Mouse (Mus musculus) thymus, postnatal 36 days (tissue): ENCODE measurements at regions not wholly inside any gene's neighbourhood (a gene's known extent, or its start where the extent isn't known, plus 50 kb on each side); places are given as distances from the start of the nearest gene placed in this dataset.

Experiments used
- DNase-seq, 2 experiments: peaks; one replicate each; pipeline ENCODE4 v3.0.0; 2022; ENCODE audit warnings: mixed read lengths in 2 of 2

- DNase-seq: no peak
These were observed 167.6 kb upstream of the Tyw5 start for GRCm38 (mm10) chr1:57574530-57574929.

- no peak for DNase-seq
These were observed 169.3 kb upstream of the Tyw5 start for GRCm38 (mm10) chr1:57576066-57576753.

- no peak for DNase-seq
These were observed 172.2 kb upstream of the Tyw5 start for GRCm38 (mm10) chr1:57579086-57579485.

- DNase-seq: no peak
These were observed 180.0 kb upstream of the Spats2l start for GRCm38 (mm10) chr1:57593707-57594589.

- no peak for DNase-seq
These were observed 179.1 kb upstream of the Spats2l start for GRCm38 (mm10) chr1:57594815-57595214.

- peak in 1 of 2 experiments; percentile 14 for DNase-seq
These were observed 173.0 kb upstream of the Spats2l start for GRCm38 (mm10) chr1:57600951-57601350.

- no peak for DNase-seq
These were observed 168.4 kb upstream of the Spats2l start for GRCm38 (mm10) chr1:57605525-57605924.

- DNase-seq: no peak
These were observed 167.8 kb upstream of the Spats2l start for GRCm38 (mm10) chr1:57606060-57606683.

GRCm38 (mm10) chr1:57607026-57607425 is 166.9 kb upstream of the Spats2l start:
- no peak for DNase-seq

- no peak for DNase-seq
These were observed 166.1 kb upstream of the Spats2l start for GRCm38 (mm10) chr1:57607626-57608422.

- DNase-seq: no peak
These were observed 165.6 kb upstream of the Spats2l start for GRCm38 (mm10) chr1:57608423-57608679.

- DNase-seq: no peak
These were observed 164.7 kb upstream of the Spats2l start for GRCm38 (mm10) chr1:57609307-57609706.

- DNase-seq: no peak
These were observed 161.8 kb upstream of the Spats2l start for GRCm38 (mm10) chr1:57612171-57612570.

- peak; percentile 7 to 23 for DNase-seq
These were observed 160.8 kb upstream of the Spats2l start for GRCm38 (mm10) chr1:57612931-57613804.

- no peak for DNase-seq
These were observed 158.8 kb upstream of the Spats2l start for GRCm38 (mm10) chr1:57615155-57615554.

- no peak for DNase-seq
These were observed 156.6 kb upstream of the Spats2l start for GRCm38 (mm10) chr1:57617316-57617715.

GRCm38 (mm10) chr1:57622561-57622960 is 151.4 kb upstream of the Spats2l start:
- DNase-seq: no peak

GRCm38 (mm10) chr1:57633986-57634385 is 140.0 kb upstream of the Spats2l start:
- DNase-seq: no peak

- no peak for DNase-seq
These were observed 131.8 kb upstream of the Spats2l start for GRCm38 (mm10) chr1:57642131-57642530.

GRCm38 (mm10) chr1:57643466-57644097 is 130.4 kb upstream of the Spats2l start:
- DNase-seq: no peak

GRCm38 (mm10) chr1:57664962-57665361 is 109.0 kb upstream of the Spats2l start:
- no peak for DNase-seq
